Mouse (Mus musculus) spleen, adult 2 months (tissue): ENCODE results near the gene Ptgs2.

Source experiments
- CTCF ChIP-seq: fragments of 200-500 bp; IDR thresholded peaks from 2 replicates; pipeline ENCODE4 v1.5.1; 2011; ENCODE audit warnings: mild to moderate bottlenecking, inconsistent platforms; ENCODE audit not compliant: insufficient read depth, insufficient read length, insufficient replicate concordance; ENCODE audit errors: extremely low read depth
- POLR2A ChIP-seq: fragments of 200-500 bp; IDR thresholded peaks from 2 replicates; pipeline ENCODE4 v1.6.1; 2011; ENCODE audit warnings: low read depth, low read length, inconsistent platforms

DNA sequence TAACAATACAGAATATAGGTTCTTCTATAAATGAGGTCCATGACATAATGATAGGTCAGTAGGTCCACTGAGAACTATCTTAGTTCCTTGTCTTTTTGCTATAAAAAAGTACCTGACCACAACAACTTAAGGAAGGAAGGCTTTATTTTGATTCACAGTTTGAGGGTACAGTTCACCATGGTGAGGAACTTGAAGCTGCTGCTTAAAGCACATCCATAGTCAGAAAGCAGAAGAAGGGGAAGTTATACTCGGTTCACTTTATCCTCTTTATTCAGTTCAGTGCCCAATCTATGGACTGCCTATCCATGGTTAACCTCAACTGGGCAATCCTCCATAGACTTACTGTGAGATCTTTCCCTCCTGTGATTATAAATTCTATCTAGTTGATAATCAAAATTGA is 43.7 kb downstream of the Ptgs2 start:
- TF ChIP-seq CTCF (no peak), POLR2A (no peak)
